Mouse (Mus musculus) forebrain, embryonic 12.5 days (tissue): ENCODE results near the gene Rps6kb2. TPM values are rescaled to one million over a fixed set of nuclear protein-coding genes. Genes with fewer than 3 reads are reported as not detected.
A peak's percentile ranks its signal among the peaks of the same experiment; 100 is the strongest.
"Not testable (repeated sequence)": the region's sequence is repeated elsewhere in the genome, so short reads cannot be mapped to it uniquely, and the experiment has no call there.

Experiments used
- ATAC-seq: fragments of 200-750 bp; cut with Nextera tagmentation; 2 replicates; pipeline ENCODE4 v1.8.0; 2017; ENCODE audit warnings: moderate TSS enrichment; ENCODE audit not compliant: low FRiP score
- H3K27ac ChIP-seq: fragments of 300-500 bp; sonication (generic); 2 replicates; pipeline ENCODE4 v1.5.1; 2016; ENCODE audit warnings: mild to moderate bottlenecking
- H3K27me3 ChIP-seq: fragments of 300-500 bp; sonication (generic); 2 replicates; pipeline ENCODE4 v1.6.1; 2016; ENCODE audit warnings: mild to moderate bottlenecking
- H3K36me3 ChIP-seq: fragments of 300-500 bp; sonication (generic); replicated peaks from 2 replicates; pipeline ENCODE4 v1.6.1; 2016; ENCODE audit warnings: mild to moderate bottlenecking
- H3K4me1 ChIP-seq: fragments of 300-500 bp; sonication (generic); 2 replicates; pipeline ENCODE4 v1.6.1; 2016
- H3K4me2 ChIP-seq: fragments of 300-500 bp; sonication (generic); 2 replicates; pipeline ENCODE4 v1.6.1; 2016; ENCODE audit warnings: mild to moderate bottlenecking, moderate library complexity
- H3K4me3 ChIP-seq: fragments of 300-500 bp; sonication (generic); replicated peaks from 2 replicates; pipeline ENCODE4 v1.5.1; 2016; ENCODE audit warnings: mild to moderate bottlenecking
- H3K9ac ChIP-seq: fragments of 300-500 bp; sonication (generic); 2 replicates; pipeline ENCODE4 v1.6.1; 2016; ENCODE audit warnings: mild to moderate bottlenecking
- H3K9me3 ChIP-seq: fragments of 300-500 bp; sonication (generic); 2 replicates; pipeline ENCODE4 v1.6.1; 2016
- WGBS: fragments of 180-500 bp; shearing (Covaris S2); methylation state at CpG from one replicate; pipeline ENCODE4 v1.1.7; 2016; 5-methylcytosine and 5-hydroxymethylcytosine counted together
- polyA plus RNA-seq: library from polyadenylated mRNA; unstranded; fragments of >200 nt; fragmentation: Nextera tagmentation; extraction: Ambion mirVana; gene quantifications from 2 replicates; pipeline ENCODE4 v1.2.1, GENCODE M21; 2016

The Rps6kb2 gene
- polyA plus RNA-seq, 1 experiment from 2014 or later, result 59.5 TPM

DNA sequence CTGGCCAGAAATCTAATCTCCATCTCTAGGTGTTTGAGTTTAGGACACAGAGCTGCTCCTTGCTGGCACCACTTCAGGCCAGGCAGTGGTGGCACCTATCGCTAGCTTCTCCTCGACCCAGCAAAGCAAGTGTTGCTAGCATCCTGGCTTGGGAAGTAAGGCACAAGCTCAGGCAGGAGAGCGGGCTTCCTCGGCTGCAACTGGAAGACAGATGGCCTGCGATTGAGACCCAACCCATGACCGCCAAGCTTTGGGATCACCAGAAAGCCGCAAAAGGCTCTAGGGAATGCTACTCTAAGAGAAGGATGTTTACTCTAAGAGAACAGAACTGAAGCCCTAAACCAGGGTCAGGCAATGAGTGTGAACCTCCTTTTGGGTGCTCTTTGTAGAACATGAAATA is 33.7 kb downstream of the Rps6kb2 start:
- Histone ChIP-seq H3K9ac (no peak overlapping the region), H3K4me2 (no peak overlapping the region), H3K27me3 (no peaks in the 10 kb centered on the region), H3K9me3 (no peaks in the 10 kb centered on the region), H3K36me3 (peaks cover 49% of the 10 kb centered on the region), H3K4me3 (no peak overlapping the region), H3K27ac (no peak overlapping the region), H3K4me1 (peaks cover 19% of the 10 kb centered on the region)
- no peak for ATAC-seq
- 95% methylated on average over 7 of the region's 7 CpGs for WGBS

DNA sequence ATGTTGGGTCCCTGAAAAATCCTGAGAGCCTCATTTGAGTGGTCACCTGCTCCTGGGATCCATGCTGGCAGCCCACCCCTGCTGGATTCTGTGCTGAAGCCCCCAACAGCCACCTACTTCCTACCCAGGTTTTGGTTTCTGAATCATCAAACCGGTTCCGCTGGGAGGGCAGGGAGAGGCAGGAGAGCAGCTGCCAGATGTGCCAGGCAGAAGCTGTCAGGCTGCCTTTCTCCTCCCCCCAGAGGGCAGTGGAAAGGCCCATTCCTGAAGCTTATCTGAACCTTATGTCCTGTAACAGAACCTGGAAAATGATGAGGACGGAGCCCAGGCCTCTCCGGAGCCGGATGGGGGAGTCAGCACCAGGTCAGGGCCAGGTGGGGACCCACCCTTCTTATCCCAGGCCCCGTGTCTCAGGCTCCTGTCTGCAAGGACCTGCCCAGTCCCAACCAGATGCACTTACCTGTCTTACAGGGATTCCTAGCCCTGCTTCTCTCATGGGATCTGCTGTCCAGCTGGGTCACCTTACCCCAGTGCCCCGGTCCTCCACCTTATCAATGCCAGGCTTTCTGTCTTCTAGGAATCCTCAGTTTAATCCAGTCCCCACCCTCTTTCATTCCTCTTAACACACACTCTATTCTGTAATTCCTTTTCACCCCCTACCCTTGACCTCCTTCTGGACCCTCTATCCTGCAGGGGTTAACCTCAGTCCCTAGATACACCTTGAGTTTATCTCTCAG is 36.2 kb downstream of the Rps6kb2 start:
- Histone ChIP-seq H3K4me1 (peaks cover 19% of the 10 kb centered on the region), H3K27ac (no peak overlapping the region), H3K36me3 (peaks cover 35% of the 10 kb centered on the region), H3K9me3 (no peaks in the 10 kb centered on the region), H3K27me3 (no peaks in the 10 kb centered on the region), H3K9ac (peak overlapping the region; percentile 73), H3K4me2 (peak overlapping the region; percentile 79), H3K4me3 (peak overlapping the region; percentile 68)
- WGBS, result 76% methylated on average over 7 of the region's 7 CpGs
- ATAC-seq, result no peak

DNA sequence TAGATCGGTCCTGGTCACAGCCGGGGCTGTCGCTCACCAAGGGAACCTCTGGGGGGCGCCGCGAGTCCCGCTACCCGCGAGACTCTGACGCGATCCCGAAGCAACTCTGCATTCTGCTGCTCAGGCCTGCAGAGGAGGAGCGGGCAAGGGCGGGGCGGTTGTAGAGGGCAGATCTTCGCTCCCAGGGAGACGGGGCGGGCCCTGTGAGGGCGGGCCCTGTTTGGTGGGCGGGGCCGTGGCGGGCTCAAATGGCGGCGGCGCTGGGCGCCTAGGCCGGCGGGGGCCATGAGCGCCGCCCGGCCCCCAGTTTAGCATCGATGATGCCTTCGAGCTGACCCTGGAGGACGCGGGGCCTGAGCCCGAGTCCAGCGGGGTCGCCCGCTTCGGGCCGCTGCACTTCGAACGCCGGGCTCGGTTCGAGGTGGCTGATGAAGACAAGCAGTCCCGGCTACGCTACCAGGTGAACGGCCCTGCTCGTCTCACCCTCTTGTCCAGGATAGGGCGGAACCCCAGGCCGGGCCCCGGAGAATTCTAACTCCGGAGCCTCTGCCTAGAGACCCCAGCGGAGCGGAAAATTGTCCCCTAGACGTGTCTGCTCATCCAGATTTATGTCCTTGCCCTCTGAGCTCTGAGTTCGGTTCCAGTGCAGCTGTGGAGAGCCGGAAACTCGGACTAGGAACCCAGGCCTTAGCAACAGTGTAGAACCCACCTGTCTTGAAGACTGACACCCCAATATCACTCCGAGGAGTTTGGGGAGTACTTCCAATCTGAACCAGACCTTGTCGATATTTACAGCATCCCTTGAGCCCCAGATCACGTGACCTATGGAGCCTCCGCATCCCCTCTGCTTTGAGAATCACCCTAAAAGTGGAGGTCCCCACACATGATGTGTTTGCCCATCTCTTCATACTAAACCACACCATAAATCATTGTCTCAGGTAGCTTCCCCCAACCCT is 37.1 kb downstream of the Rps6kb2 start, which contains the start of gene Aip:
Gene Aip, minus strand, starts transcription at position 118 of the 956 bp plus-strand sequence.
- Histone ChIP-seq H3K27me3 (no peaks in the 10 kb centered on the region), H3K36me3 (peaks cover 26% of the 10 kb centered on the region), H3K27ac (peak within 1 kb of the TSS; percentile 59), H3K4me1 (peaks cover 19% of the 10 kb centered on the region), H3K9ac (peak within 1 kb of the TSS; percentile 73), H3K4me3 (peak within 1 kb of the TSS; percentile 68), H3K9me3 (no peaks in the 10 kb centered on the region), H3K4me2 (peak within 1 kb of the TSS; percentile 79)
- ATAC-seq, result peak; percentile 93
- 1% methylated on average over 59 of the region's 64 CpGs for WGBS

DNA sequence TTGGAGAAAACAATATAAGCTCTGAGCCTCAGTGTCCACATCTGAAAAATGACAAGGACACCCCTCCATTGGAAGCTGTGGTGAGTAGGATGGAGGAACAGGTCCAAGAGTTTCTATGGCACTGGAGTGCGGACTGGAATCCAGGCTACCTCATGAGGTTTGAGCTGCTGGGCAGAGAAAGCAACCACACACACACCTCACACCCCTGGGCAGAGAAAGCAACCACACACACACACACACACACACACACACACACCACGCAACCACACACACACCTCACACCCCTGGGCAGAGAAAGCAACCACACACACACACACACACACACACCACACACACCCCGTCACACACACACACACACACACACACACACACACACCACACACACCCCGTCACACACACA is 37.9 kb downstream of the Rps6kb2 start:
- Histone ChIP-seq H3K9ac (peak overlapping the region; percentile 73), H3K36me3 (peaks cover 24% of the 10 kb centered on the region), H3K4me1 (peaks cover 27% of the 10 kb centered on the region), H3K4me2 (peak overlapping the region; percentile 79), H3K27ac (0 out of 2 replicates have a peak overlapping the region, but pooled peaks have one; percentile 19), H3K4me3 (peak overlapping the region; percentile 68)
- H3K27me3 ChIP-seq, H3K9me3 ChIP-seq: not testable (repeated sequence)
- ATAC-seq, result peak; percentile 36; the same call in 1 of the 2 replicates
- 25% methylated on average over 3 of the region's 4 CpGs for WGBS

DNA sequence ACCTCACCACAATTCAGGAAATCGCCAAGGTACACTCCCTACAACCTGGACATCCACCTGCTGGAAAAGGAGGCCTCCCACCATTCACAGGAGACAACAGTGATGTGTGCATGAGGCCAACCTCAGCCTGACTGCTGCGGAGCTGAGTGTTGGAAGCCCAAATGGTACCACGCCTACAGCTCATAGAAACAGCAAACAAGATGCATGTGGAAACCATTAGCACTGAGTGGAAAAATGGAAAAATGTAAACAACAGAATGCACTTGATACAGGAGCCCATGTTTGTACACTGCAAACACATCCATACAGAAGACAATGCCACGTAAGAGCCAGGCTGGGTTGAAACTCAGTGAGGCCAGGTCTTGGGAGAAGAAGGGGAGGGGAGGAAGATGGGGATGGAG is 38.7 kb downstream of the Rps6kb2 start:
- peaks cover 29% of the 10 kb centered on the region for H3K4me1 ChIP-seq
- no peak for ATAC-seq
- H3K9me3 ChIP-seq, result no peaks in the 10 kb centered on the region
- peaks cover 21% of the 10 kb centered on the region for H3K36me3 ChIP-seq
- no peak overlapping the region for H3K4me3 ChIP-seq
- 83% methylated on average over 4 of the region's 4 CpGs for WGBS
- 0 out of 2 replicates have a peak, but pooled peaks cover 7% of the 10 kb centered on the region for H3K27me3 ChIP-seq
- H3K4me2 ChIP-seq, result no peak overlapping the region
- no peak overlapping the region for H3K27ac ChIP-seq
- no peak overlapping the region for H3K9ac ChIP-seq

DNA sequence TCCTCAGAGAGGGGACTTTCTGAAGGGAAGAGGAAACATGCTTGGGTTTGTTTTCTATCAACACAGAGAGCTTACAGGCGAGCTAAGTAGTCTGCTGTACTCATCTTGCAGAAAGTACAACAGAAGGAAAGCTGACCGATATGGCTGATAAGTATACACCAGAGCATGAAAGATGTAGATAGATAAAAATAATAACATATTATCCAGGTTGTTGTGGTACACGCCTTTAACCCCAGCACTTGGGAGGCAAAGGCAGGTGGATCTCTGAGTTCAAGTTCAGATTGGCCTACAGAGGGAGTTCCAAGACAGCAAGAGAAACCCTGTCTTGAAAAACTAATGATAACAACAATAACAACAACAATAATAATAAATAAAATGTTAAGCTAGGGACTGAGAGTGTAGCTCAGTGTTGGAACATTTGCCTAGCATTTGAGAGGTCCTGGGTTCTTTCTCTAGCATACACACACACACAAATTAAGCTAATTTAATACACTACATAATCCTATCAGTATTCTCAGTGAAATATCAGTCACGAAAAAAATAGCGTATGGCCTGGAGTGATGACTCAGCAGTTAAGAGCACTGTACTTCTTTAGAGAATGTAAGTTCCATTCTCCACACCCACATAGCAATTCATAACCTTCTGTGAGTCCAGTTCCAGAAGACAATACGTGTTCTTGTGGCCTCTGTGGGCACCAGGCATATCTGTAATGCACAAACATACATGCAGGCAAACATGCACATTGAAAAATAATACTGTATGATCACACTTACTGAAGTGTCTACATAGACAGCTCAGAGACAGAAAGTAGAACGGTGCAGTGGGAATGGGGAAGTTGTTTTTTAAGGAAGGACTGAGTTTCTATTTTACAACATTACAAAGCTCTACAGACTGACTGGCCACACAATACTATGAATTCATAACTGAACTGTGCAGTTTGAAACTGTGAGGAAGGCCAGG is 40.5 kb downstream of the Rps6kb2 start:
- Histone ChIP-seq H3K4me2 (no peak overlapping the region), H3K9ac (no peak overlapping the region), H3K4me1 (peaks cover 29% of the 10 kb centered on the region), H3K27ac (no peak overlapping the region), H3K4me3 (no peak overlapping the region), H3K9me3 (no peaks in the 10 kb centered on the region), H3K27me3 (0 out of 2 replicates have a peak, but pooled peaks cover 7% of the 10 kb centered on the region), H3K36me3 (peaks cover 8% of the 10 kb centered on the region)
- ATAC-seq, result no peak
- WGBS, result 85% methylated on average over 7 of the region's 7 CpGs

DNA sequence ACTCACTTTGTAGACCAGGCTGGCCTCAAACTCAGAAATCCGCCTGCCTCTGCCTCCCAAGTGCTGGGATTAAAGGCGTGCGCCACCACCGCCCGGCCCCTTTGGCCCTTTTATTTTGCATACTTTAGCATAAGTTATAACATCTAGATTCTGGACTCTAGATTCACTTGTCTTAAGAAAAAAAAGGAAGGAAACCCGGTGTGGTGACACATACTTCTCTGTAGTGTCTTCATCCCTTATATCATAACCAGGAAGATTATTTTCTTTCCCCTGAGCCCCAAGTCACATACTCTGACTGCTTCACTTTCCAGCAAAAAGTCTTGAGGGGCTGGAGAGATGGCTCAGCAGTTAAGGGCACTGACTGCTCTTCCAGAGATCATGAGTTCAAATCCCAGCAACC is 41.3 kb downstream of the Rps6kb2 start:
- Histone ChIP-seq H3K36me3 (peaks cover 13% of the 10 kb centered on the region), H3K4me2 (0 out of 2 replicates have a peak overlapping the region, but pooled peaks have one; percentile 21), H3K4me1 (peaks cover 21% of the 10 kb centered on the region)
- WGBS, result 62% methylated on average over 6 of the region's 6 CpGs
- H3K27ac ChIP-seq, H3K27me3 ChIP-seq, H3K9me3 ChIP-seq, H3K9ac ChIP-seq, H3K4me3 ChIP-seq, ATAC-seq: not testable (repeated sequence)

DNA sequence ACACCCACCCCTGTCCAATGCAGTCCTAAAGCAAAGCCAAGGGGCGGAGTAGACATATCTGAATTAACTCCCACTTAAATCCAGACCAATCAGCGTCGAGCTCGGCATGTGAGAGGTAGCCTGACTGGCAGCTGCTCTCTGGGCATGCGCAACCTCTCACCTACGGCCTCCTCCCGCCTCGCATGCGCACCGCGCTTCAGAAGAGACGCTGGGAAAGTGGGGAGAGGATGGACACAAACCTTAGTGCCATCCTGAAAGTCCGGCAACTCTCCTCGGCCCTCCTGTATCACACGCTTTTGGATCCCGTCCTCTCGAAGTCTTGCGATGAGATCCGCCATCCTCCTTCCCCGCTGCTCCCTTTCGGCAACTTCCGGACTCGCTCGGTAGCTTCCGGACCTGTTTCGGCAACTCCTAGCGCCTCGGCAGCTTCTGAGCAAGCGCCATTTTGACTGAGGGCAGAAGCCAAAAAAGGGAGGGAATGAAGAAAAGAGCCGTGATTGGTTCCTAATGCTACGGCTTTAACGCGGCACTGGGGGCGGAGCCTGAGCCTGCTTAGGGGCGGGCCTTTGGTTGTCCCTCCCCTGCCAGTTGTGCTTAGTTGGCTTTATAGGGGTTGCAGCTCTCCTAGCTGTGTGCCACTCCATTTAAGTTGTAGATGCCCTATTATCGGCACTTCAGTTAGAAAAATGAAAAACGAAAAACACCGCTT is 41.9 kb downstream of the Rps6kb2 start:
- H3K36me3 ChIP-seq, result peaks cover 18% of the 10 kb centered on the region
- H3K4me3 ChIP-seq, result peak overlapping the region; percentile 46
- H3K27me3 ChIP-seq, result 0 out of 2 replicates have a peak, but pooled peaks cover 7% of the 10 kb centered on the region
- H3K27ac ChIP-seq, result peak overlapping the region; percentile 82
- no peaks in the 10 kb centered on the region for H3K9me3 ChIP-seq
- H3K4me1 ChIP-seq, result peaks cover 14% of the 10 kb centered on the region
- peak; percentile 83 for ATAC-seq
- peak overlapping the region; percentile 50; the same call in 1 of the 2 replicates for H3K9ac ChIP-seq
- 3% methylated on average over 38 of the region's 38 CpGs for WGBS
- H3K4me2 ChIP-seq, result peak overlapping the region; percentile 55

DNA sequence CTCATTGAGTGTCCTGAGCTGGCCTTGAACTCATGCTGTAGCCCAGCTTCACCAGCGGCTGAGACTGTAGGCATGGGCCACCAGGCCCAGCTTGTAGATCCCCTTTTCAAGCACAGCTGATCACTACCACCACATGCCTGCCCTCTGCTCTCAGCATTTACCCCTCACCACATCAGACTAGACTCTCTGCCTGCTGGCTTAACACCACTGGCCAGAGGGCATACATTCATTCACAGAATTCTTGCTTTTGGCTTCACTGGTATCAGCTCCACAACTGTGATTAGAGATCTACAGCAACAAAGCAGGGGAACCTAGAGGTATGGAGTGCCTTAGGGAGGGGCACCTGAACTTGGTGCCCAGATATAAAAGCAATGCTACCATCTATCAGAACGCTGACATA is 42.7 kb downstream of the Rps6kb2 start:
- 0 out of 2 replicates have a peak, but pooled peaks cover 7% of the 10 kb centered on the region for H3K27me3 ChIP-seq
- H3K27ac ChIP-seq, result no peak overlapping the region
- ATAC-seq, result no peak
- H3K9me3 ChIP-seq, result no peaks in the 10 kb centered on the region
- peak overlapping the region; percentile 55 for H3K4me2 ChIP-seq
- peaks cover 25% of the 10 kb centered on the region for H3K36me3 ChIP-seq
- peaks cover 14% of the 10 kb centered on the region for H3K4me1 ChIP-seq
- no peak overlapping the region for H3K9ac ChIP-seq
- H3K4me3 ChIP-seq, result peak overlapping the region; percentile 46; the same call in 1 of the 2 replicates
- 96% methylated on average over 2 of the region's 2 CpGs for WGBS

DNA sequence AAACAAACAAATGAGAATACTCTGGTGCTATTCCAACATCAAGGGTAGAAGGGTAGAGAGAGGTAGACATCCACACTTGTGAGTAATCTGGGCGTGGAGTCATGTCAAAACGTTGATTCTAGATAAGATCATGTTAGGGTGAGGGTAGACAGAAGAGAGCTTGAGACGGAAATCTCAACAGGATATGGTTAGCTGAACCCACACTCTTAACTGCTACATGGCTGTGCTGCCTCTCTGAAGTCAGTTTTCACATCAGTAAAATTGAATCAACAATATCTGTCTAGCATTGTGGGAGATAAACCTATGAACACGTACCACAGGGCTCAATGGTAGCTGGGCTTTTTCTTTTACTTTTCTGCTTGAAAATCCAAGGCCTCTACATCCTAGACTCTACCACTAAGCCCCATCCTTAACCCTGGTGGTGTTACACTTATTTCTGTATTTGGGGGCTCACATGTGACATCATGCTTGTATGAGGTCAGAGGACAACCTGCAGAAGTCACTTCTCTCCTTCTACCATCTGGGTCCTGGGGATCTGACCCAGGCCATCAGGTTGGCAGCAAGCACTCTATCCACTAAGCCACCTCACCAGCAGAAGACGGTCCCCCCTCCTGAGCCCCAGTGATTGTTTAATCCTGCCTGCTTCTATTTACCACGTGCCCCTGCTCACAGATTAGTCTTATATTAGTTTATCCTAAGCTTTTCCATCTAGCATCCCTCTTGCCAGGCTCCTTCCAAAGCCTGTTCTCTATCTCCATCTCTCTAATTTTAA is 43.3 kb downstream of the Rps6kb2 start:
- H3K4me3 ChIP-seq, result no peak overlapping the region

More for the DNA sequence above, 43.3 kb downstream of the Rps6kb2 start:
- WGBS, result 89% methylated on average over 6 of the region's 6 CpGs
- Histone ChIP-seq H3K36me3 (peaks cover 31% of the 10 kb centered on the region), H3K4me2 (0 out of 2 replicates have a peak overlapping the region, but pooled peaks have one; percentile 55), H3K4me1 (peaks cover 10% of the 10 kb centered on the region), H3K27me3 (0 out of 2 replicates have a peak, but pooled peaks cover 7% of the 10 kb centered on the region), H3K9me3 (no peaks in the 10 kb centered on the region), H3K9ac (no peak overlapping the region), H3K27ac (no peak overlapping the region)
- no peak for ATAC-seq
